Mouse (Mus musculus) MEL (cell line): ENCODE data around the gene Mus81. TPM values are rescaled to one million over a fixed set of nuclear protein-coding genes. Genes with fewer than 3 reads are reported as not detected.

Experiments
- GATA1 ChIP-seq: IDR thresholded peaks from 2 replicates; pipeline ENCODE4 v1.6.1; 2011; ENCODE audit warnings: low read depth, low read length, improper control_type of control experiment
- MAX ChIP-seq: IDR thresholded peaks from 2 replicates; pipeline ENCODE4 v1.6.1; 2011; ENCODE audit warnings: low read length, improper control_type of control experiment
- polyA plus RNA-seq, 2 experiments: library from polyadenylated mRNA; stranded (reverse) in 1 of 2; unstranded in 1 of 2; fragments of >175 nt in 1 of 2; fragments of >200 nt in 1 of 2; gene quantifications; 2 replicates each; pipeline versions ENCODE4 v1.2.1 to v1.2.4; 2012; ENCODE audit warnings: low replicate concordance in 2 of 2, low read depth in 1 of 2; ENCODE audit not compliant: insufficient read length in 2 of 2, insufficient read depth in 1 of 2, missing spikeins in 1 of 2
- total RNA-seq: library from RNA; depleted of rRNA; stranded (reverse); fragments of 300-350 nt; gene quantifications from 2 replicates; pipeline ENCODE4 v1.2.3, GENCODE M21; 2012; rRNA removed

Gene Mus81
- total and polyA plus RNA-seq, 3 experiments = 38.9 to 50.5 TPM; not detected in 1

DNA sequence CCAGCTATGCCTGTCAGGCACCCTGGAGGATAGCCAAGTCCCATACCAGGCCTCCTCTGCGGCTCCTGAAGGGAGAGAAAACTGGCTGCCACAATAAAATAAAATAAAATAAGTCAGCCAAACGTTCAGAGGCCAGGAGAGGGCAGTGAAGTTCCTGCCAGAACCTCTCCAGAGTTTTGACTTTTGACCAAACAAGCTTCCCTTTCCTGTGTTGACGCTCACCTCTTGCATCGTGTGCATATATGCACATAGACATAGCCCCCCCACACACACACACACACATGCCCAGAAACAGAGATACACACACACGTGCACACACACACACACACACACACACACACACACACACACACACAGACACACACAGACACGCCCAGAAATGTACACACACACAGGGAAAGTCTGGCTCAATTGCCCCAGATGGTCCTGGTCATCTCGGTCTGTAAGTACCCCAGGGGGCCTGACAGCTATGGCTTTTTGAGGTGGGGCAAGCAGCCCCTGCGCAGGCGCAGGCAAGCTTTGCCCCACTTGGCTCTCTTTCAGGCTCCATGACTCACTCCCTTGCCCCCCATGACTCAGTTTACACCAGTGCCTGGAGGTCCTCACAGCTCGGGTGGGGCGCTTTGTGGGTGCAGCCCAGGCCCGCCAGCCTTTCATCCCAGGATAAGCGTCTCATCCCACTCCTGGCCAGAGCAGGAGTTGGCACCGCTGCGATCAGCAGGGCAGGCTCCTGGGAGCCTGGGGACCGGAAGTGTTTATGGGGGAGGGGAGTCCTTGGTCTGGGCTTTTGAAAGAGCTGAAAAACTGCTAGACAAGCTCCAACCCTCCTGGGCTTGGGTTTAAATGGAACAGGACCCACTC, 55.0 kb downstream of the Mus81 start (continued):
- TF ChIP-seq MAX (0 out of 2 replicates have a peak, but pooled peaks have one; percentile 51), GATA1 (no peak)
- TF ChIP-seq, all 39 proteins: peak for 19

Other genes starting within 250 kb of the Mus81 start
- 5.7 TPM in 2 replicates for gene Pacs1, start 215.3 kb downstream of the Mus81 start, total RNA-seq
- gene Pacs1, start 215.3 kb downstream of the Mus81 start, polyA plus RNA-seq = 10 to 100 TPM in 1 of 2 experiments, not detected in 1; 19.9 TPM
- gene Sf3b2, start 192.9 kb downstream of the Mus81 start, total RNA-seq = 178 and 180 TPM in 2 replicates
- gene Sf3b2, start 192.9 kb downstream of the Mus81 start, polyA plus RNA-seq = 100 to 1,000 TPM; 259 to 331 TPM
- gene Gal3st3, start 190.1 kb downstream of the Mus81 start, total RNA-seq = not detected in 2 replicates
- gene Gal3st3, start 190.1 kb downstream of the Mus81 start, polyA plus RNA-seq = under 1 TPM in 1 of 2 experiments, not detected in 1; 0.04 TPM
- gene Catsper1, start 152.7 kb downstream of the Mus81 start, total RNA-seq = not detected in 2 replicates
- gene Catsper1, start 152.7 kb downstream of the Mus81 start, polyA plus RNA-seq = not detected
- gene Cst6, start 138.8 kb downstream of the Mus81 start, total RNA-seq = not detected in 2 replicates
- under 1 TPM in 1 of 2 experiments, not detected in 1; 0.26 TPM for gene Cst6, start 138.8 kb downstream of the Mus81 start, polyA plus RNA-seq
- gene Eif1ad, start 121.7 kb downstream of the Mus81 start, total RNA-seq = 110 and 129 TPM in 2 replicates
- 100 to 1,000 TPM in 1 of 2 experiments, not detected in 1; 121 TPM for gene Eif1ad, start 121.7 kb downstream of the Mus81 start, polyA plus RNA-seq
- gene Banf1, start 121.2 kb downstream of the Mus81 start, total RNA-seq = 207 and 211 TPM in 2 replicates
- gene Banf1, start 121.2 kb downstream of the Mus81 start, polyA plus RNA-seq = 1,000 to 10,000 TPM in 1 of 2 experiments, 100 to 1,000 TPM in 1; 644 to 1,168 TPM
- gene Sart1, start 99.7 kb downstream of the Mus81 start, total RNA-seq = 114 and 117 TPM in 2 replicates
- 100 to 1,000 TPM in 1 of 2 experiments, not detected in 1; 141 TPM for gene Sart1, start 99.7 kb downstream of the Mus81 start, polyA plus RNA-seq
- 0.54 and 0.72 TPM in 2 replicates for gene Tsga10ip, start 85.9 kb downstream of the Mus81 start, total RNA-seq
- 1 to 10 TPM in 1 of 2 experiments, not detected in 1; 4.5 TPM for gene Tsga10ip, start 85.9 kb downstream of the Mus81 start, polyA plus RNA-seq
- gene Drap1, start 63.4 kb downstream of the Mus81 start, total RNA-seq = 160 and 183 TPM in 2 replicates
- 100 to 1,000 TPM in 1 of 2 experiments, not detected in 1; 307 TPM for gene Drap1, start 63.4 kb downstream of the Mus81 start, polyA plus RNA-seq
- gene AI837181, start 63.3 kb downstream of the Mus81 start, total RNA-seq = 8.4 and 8.9 TPM in 2 replicates
- gene AI837181, start 63.3 kb downstream of the Mus81 start, polyA plus RNA-seq = 10 to 100 TPM in 1 of 2 experiments, not detected in 1; 41.3 TPM
- 1.1 and 2.0 TPM in 2 replicates for gene Fosl1, start 40.9 kb downstream of the Mus81 start, total RNA-seq
- 1 to 10 TPM in 1 of 2 experiments, not detected in 1; 3.1 TPM for gene Fosl1, start 40.9 kb downstream of the Mus81 start, polyA plus RNA-seq
- 3.6 and 4.1 TPM in 2 replicates for gene Ccdc85b, start 30.5 kb downstream of the Mus81 start, total RNA-seq
- gene Ccdc85b, start 30.5 kb downstream of the Mus81 start, polyA plus RNA-seq = 1 to 10 TPM in 1 of 2 experiments, not detected in 1; 7.6 TPM
- 21.9 and 28.3 TPM in 2 replicates for gene Fibp, start 27.8 kb downstream of the Mus81 start, total RNA-seq
- gene Fibp, start 27.8 kb downstream of the Mus81 start, polyA plus RNA-seq = 10 to 100 TPM in 1 of 2 experiments, not detected in 1; 63.5 TPM
- gene Ctsw, start 19.9 kb downstream of the Mus81 start, total RNA-seq = 0.15 TPM in 1 of 2 replicates, not detected in the other
- gene Ctsw, start 19.9 kb downstream of the Mus81 start, polyA plus RNA-seq = under 1 TPM in 1 of 2 experiments, not detected in 1; 0.39 TPM
- gene Efemp2, start 14.4 kb downstream of the Mus81 start, total RNA-seq = 7.5 and 10.4 TPM in 2 replicates
- 10 to 100 TPM in 1 of 2 experiments, not detected in 1; 17.7 TPM for gene Efemp2, start 14.4 kb downstream of the Mus81 start, polyA plus RNA-seq
- 880 and 979 TPM in 2 replicates for gene Cfl1, start 2.1 kb upstream of the Mus81 start, total RNA-seq
- 1,000 to 10,000 TPM in 1 of 2 experiments, not detected in 1; 2,037 TPM for gene Cfl1, start 2.1 kb upstream of the Mus81 start, polyA plus RNA-seq
- 0.19 and 0.23 TPM in 2 replicates for gene 1700020D05Rik, start 15.4 kb upstream of the Mus81 start, total RNA-seq
- gene 1700020D05Rik, start 15.4 kb upstream of the Mus81 start, polyA plus RNA-seq = under 1 TPM in 1 of 2 experiments, not detected in 1; 0.78 TPM
- 1.3 and 1.8 TPM in 2 replicates for gene Snx32, start 22.1 kb upstream of the Mus81 start, total RNA-seq
- 1 to 10 TPM in 1 of 2 experiments, not detected in 1; 2.6 TPM for gene Snx32, start 22.1 kb upstream of the Mus81 start, polyA plus RNA-seq
- not detected in 2 replicates for gene Ovol1, start 72.2 kb upstream of the Mus81 start, total RNA-seq
- under 1 TPM in 1 of 2 experiments, not detected in 1; 0.06 TPM for gene Ovol1, start 72.2 kb upstream of the Mus81 start, polyA plus RNA-seq
- 18.0 and 18.5 TPM in 2 replicates for gene Ap5b1, start 79.6 kb upstream of the Mus81 start, total RNA-seq
- gene Ap5b1, start 79.6 kb upstream of the Mus81 start, polyA plus RNA-seq = 10 to 100 TPM in 1 of 2 experiments, not detected in 1; 28.1 TPM
- 109 and 124 TPM in 2 replicates for gene Rnaseh2c, start 113.5 kb upstream of the Mus81 start, total RNA-seq
- 100 to 1,000 TPM in 1 of 2 experiments, not detected in 1; 165 TPM for gene Rnaseh2c, start 113.5 kb upstream of the Mus81 start, polyA plus RNA-seq
- gene Kat5, start 121.8 kb upstream of the Mus81 start, total RNA-seq = 51.0 and 54.5 TPM in 2 replicates
- gene Kat5, start 121.8 kb upstream of the Mus81 start, polyA plus RNA-seq = 10 to 100 TPM in 1 of 2 experiments, not detected in 1; 67.6 TPM
- gene Rela, start 149.1 kb upstream of the Mus81 start, total RNA-seq = 16.4 and 19.0 TPM in 2 replicates
- gene Rela, start 149.1 kb upstream of the Mus81 start, polyA plus RNA-seq = 10 to 100 TPM in 1 of 2 experiments, not detected in 1; 61.7 TPM
- gene Sipa1, start 175.3 kb upstream of the Mus81 start, total RNA-seq = 6.2 and 7.6 TPM in 2 replicates
- 10 to 100 TPM in 1 of 2 experiments, not detected in 1; 15.5 TPM for gene Sipa1, start 175.3 kb upstream of the Mus81 start, polyA plus RNA-seq
- 17.9 and 22.5 TPM in 2 replicates for gene Map3k11, start 200.3 kb upstream of the Mus81 start, total RNA-seq
- 10 to 100 TPM in 1 of 2 experiments, not detected in 1; 38.3 TPM for gene Map3k11, start 200.3 kb upstream of the Mus81 start, polyA plus RNA-seq
- gene Pcnx3, start 200.5 kb upstream of the Mus81 start, total RNA-seq = 25.3 and 26.8 TPM in 2 replicates
- gene Pcnx3, start 200.5 kb upstream of the Mus81 start, polyA plus RNA-seq = 10 to 100 TPM in 1 of 2 experiments, not detected in 1; 76.4 TPM
- gene Kcnk7, start 216.0 kb upstream of the Mus81 start, total RNA-seq = 0.16 and 0.23 TPM in 2 replicates
- under 1 TPM in 1 of 2 experiments, not detected in 1; 0.60 TPM for gene Kcnk7, start 216.0 kb upstream of the Mus81 start, polyA plus RNA-seq
- gene Ehbp1l1, start 237.9 kb upstream of the Mus81 start, total RNA-seq = 60.6 and 63.2 TPM in 2 replicates
- 100 to 1,000 TPM in 1 of 2 experiments, 10 to 100 TPM in 1; 77.3 to 113 TPM for gene Ehbp1l1, start 237.9 kb upstream of the Mus81 start, polyA plus RNA-seq
- gene Fam89b, start 241.3 kb upstream of the Mus81 start, total RNA-seq = 29.6 and 35.9 TPM in 2 replicates
- 10 to 100 TPM in 1 of 2 experiments, not detected in 1; 60.2 TPM for gene Fam89b, start 241.3 kb upstream of the Mus81 start, polyA plus RNA-seq